Mouse (Mus musculus) liver, embryonic 14 days (tissue): Measurements from ENCODE around the gene Vmn1r132. TPM values are rescaled to one million over a fixed set of nuclear protein-coding genes. Genes with fewer than 3 reads are reported as not detected.

Source experiments
- polyA plus RNA-seq: library from polyadenylated mRNA; depleted of rRNA; stranded (reverse); fragments of >200 nt; gene quantifications from 2 replicates; pipeline ENCODE4 v1.2.3, GENCODE M21; 2012; rRNA removed

The Vmn1r132 gene
- not detected in 2 replicates for polyA plus RNA-seq

DNA sequence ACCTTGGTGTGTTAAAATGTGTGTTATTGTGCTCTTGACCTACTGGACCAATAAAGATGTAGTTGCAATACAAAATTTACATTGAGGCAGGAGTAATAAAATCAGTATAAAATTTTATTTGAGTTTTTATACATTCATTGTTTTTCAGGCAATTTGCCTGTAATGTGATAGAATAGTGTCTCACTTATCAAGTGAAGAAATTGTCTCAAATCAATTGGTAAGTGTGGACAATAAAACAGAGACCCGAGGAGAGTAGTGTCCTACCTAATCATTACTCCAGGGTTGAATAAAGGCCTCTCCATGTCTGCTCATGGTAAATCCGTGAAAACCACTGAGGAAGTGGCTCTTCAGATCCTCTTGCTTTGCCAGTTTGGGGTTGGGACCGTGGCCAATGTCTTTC, at the start of gene Vmn1r132:
Gene Vmn1r132 (plus strand): TSS at position 301 of the 400 bp plus-strand sequence.

Other genes with a start within 250 kb of the Vmn1r132 start
- not detected in 2 replicates for gene Gm6882, start 181.3 kb upstream of the Vmn1r132 start, polyA plus RNA-seq
- gene Vmn1r130, start 102.3 kb upstream of the Vmn1r132 start, polyA plus RNA-seq: not detected in 2 replicates
- gene Vmn1r131, start 68.0 kb upstream of the Vmn1r132 start, polyA plus RNA-seq: not detected in 2 replicates
- not detected in 2 replicates for gene Gm4175, start 147.4 kb downstream of the Vmn1r132 start, polyA plus RNA-seq
- not detected in 2 replicates for gene Gm4177, start 182.6 kb downstream of the Vmn1r132 start, polyA plus RNA-seq
- gene Vmn1r135, start 218.3 kb downstream of the Vmn1r132 start, polyA plus RNA-seq: not detected in 2 replicates
- gene Gm5725, start 230.2 kb downstream of the Vmn1r132 start, polyA plus RNA-seq: not detected in 2 replicates